Mouse (Mus musculus) ovary, postnatal 10 days (tissue): ENCODE measurements around the gene Pwwp2b.

Source experiments
- DNase-seq: peaks from one replicate; pipeline ENCODE4 v3.0.0; 2022; ENCODE audit warnings: low spot score

The Pwwp2b gene

DNA sequence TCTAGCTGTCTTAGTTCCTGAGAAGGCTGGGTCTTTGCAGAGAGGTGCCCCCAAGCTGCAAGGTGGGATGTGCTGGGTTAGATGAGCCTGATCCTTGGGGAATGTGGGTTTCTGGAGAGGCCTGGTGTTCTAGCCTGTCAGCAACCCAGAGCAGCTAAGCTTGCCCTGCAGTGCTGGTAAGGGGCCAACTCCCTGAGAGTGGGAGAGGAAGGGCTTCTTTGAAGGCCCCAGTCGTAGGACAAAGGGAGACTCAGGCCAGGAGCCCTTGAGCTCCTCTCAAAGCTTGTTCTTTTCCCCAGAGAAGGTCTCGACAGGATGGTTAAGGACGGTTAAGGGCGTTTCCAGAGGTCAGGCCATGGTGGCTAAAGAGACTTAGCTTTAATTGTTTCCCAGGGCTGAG lies 16.1 kb downstream of the Pwwp2b start:
- no peak for DNase-seq

DNA sequence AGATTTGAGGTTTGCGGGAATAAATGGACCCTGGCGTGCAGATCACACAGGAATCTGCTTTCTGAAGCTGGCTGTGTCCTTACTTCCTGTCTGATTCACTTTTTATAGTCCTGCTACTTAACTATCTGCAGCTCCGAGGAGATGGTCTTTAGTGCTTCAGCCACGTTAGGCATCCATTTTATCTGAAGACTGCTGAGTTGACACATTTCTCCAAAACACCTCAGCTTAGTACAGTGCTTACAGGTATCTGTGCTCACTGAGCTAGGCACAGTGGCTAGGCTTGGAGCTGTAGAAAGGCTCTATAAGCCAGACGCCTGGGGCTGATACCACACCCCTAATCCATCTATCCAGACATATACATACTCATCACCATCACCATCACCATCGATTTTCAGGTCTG lies 17.4 kb downstream of the Pwwp2b start:
- DNase-seq, result no peak

DNA sequence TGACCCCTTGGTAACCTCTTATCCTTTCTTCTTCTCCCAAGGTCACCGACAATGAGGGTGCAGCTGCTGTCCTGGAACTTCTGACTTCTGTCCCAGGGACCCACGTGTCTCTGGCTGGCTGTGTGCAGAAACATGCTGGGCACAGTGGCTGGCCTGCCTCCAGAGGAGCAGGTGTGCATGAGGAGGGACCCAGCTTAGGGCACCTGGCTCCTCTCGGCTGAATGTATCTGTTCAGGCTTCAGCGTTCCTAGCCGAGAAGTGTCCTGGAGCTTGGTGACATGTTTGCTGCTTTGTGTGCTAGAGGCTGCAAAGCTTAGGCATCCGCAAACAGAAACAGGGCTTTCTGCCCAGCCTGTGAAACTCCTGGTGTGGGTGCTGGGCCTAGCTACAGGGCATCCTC lies 18.1 kb downstream of the Pwwp2b start:
- no peak for DNase-seq

DNA sequence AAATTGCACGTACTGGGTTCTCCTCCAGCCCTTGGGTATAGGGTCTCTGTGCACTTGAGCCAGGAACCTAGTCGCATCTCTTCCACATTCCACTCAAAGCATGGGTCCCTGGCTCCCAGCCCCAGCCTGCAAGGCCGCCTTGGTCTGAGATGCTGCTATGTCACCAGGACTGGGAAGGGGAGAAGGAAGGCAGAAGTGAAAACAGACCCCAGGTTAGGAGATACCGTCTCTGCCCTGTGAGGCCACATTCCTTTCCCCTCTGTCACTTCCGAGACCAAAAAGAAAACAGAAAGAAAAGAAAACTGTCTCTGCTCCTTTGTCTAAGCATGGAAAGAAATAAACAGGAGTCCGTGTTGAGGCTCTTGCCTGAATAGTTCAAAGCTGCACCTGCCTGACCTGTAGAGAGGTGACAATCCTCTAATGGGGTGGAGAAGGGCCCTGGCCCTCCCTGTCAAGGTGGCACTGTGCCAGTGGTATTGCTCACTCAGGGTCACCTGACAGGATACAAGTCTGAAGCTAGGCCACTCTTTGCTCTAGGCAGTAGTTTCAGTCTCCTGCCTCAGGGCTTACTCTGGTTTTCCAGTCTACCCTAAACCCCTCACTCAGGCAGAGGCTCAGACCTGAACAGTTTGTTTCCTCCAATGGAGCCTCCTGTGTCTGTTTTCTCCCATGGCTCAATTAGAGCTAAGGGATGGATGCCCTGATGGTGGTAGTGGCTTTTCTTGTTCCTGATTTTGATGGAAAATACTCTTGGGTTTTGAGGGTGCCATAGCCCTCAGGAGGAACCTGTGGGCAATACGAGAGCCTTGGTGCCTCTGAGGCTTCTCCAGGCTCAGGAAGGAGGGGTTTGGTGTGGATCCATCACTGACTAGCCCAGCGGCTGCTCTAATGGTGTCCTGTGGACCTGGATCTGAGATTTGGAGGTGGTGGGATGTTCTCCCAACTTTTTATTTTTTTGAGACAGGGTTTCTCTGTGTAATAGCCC lies 18.9 kb downstream of the Pwwp2b start:
- no peak for DNase-seq

DNA sequence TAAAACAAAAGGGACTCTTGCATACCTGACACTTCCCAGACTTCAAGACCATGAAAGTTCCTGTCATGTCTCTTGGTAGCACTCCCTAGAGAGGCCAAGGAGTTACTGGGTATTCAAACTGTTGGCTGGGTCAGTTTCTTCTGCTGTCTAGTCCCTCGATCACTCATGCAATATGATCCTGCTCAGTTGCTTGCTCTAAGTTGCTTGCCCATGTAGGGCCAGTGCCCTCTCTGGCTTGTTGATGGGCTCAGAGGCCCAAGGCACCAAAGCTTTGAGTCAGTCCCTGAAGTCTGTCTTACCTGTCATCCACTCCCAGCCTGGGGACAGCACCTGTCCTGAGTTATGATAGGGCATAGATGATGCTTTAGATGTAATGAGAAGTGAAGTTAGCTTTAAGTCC lies 22.5 kb downstream of the Pwwp2b start:
- no peak for DNase-seq

DNA sequence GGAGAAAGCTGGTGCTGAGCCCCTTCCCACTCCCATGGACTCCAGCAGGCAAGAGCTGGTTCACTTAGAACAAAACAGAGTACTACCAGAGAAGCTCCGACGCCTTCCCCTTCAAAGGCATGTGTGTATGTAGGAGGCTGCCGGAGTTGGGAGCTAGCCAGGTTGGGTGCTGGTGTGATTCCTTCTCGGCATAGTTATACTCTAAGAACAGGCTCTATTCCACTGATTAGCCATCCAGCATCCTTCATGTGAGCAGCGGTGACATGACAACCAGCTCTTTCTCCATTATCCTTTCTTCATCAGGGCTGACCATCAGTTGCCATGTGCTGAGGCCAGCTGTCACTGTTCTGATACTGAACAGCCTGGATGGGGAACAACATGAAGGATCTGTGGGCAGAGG lies 23.6 kb downstream of the Pwwp2b start:
- DNase-seq, result no peak

DNA sequence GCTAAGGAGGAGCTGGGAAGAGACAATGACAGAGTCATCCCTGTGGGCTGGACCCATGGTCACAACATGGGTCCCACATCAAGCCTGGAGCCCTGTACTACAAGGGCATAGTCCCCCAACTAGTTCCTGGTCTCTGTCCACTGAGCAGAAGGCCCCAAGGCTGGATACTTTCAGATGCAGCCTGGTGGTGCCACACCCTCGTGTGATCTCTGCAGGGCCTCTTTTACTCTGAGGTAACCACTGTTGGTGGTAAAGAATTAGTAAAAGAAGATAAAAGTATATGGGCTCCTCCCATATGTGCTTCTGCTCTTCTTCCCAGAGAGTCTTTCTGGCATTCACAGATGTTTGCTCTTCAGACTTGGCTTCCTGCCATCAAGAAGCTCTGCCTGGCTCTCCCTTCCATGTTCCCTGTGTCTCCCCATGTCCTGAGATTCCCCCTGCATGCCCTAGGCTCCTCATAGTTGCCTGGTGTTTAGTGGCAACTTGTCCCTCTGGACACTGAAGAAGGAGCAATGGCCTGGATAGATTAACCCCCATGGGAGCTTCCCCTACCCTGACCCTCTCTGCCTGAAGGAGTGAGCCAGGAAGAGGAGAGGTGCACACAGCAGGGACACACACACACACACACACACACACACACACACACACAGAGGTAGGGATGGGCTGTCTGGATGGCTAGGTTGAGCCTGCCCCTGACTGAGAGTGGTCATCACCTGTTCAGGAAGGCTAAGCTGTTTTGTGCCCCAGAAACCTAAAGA lies 24.5 kb downstream of the Pwwp2b start:
- DNase-seq, result no peak

DNA sequence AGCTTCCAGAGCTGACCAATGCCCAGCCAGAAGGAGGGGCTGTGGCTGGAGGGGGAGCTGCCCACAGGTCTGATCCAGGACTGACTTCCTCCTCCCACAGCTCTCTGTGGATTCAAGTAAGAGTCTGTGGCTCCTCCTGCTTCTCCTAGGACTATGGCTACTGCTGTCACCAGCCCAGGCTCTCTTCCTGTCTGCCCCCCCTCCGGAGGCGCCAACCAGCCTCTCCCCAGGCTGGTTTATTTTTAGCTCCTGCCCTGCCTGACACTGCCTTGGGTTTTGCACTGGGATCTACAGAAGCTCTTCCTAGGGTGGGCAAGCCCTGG lies 25.1 kb downstream of the Pwwp2b start:
- DNase-seq, result no peak

DNA sequence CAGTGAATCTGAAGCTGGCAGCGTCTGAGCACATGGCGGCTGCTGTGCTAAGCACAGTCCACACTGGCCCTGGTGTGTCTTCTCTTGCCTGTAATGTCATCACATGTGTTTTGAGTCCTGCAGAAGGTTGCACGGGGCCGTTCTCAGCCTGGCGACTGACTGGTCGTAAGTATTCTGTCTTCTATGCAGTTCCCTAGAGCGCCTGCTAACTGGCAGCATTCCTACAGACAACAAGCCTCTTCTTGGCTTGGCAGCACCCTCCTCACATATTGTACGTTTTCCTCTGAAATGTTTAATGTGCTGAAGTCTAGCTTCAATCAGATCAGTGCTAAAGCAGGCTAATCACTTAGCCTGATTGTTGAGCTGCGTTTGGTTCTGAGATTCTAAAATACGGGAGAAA lies 27.3 kb downstream of the Pwwp2b start:
- no peak for DNase-seq

DNA sequence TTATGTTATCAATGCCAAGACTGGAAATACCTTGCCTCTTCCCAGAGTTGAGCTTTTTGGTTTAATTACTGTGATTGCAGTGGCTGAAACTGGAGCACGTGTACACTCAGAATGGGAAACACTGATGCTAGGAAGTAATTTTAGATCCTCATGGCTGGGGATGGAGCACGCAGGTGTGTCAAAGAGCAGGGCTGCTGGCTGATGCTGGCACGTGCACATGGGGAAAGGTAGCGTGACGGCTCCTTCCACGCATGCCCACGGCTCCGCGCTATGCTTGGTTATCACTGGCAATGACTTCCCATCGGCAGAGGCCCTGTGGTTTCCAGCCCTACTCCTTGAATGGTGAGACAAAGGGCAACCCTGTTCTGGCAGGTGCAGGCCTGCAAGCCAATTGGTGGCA lies 27.9 kb downstream of the Pwwp2b start:
- no peak for DNase-seq

DNA sequence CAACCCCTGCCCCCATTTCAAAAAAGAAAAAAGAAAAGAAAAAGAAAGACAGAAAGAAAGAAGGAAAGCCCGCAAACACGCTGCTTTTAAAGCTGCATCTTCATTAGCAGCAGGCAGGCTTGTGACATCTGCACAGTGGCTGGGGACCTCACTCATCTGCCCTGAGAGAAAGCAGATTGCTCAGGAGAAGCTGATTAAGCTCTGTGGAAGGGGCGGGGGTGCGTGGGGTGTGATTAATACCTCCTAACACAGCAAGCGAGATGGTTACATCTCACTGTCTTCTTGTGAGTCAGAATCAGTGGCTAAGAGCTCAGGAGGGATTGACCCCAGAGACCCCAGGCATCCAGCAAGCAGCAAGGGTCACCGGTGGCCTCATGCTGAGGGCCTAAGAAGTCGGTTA lies 29.3 kb downstream of the Pwwp2b start:
- no peak for DNase-seq

DNA sequence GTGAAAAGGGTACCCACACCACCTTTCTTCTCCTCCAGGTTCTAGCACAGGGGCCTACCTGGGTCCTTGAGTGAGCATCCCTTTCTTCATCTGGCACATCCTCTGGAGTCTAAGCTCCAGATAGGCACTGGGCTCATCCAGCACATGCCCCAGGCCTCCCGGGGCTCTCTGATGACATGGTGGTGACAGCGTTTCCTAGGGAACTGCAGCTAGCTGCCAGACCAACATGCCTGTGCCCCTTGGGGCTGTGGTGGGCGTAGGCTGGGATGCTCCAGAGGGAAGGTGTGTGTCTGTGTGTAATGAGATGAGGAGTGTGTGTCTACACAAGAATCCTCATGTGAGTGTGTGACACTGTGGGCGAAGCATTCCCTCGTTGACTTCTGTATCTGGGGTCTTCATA lies 31.3 kb downstream of the Pwwp2b start:
- DNase-seq, result no peak

DNA sequence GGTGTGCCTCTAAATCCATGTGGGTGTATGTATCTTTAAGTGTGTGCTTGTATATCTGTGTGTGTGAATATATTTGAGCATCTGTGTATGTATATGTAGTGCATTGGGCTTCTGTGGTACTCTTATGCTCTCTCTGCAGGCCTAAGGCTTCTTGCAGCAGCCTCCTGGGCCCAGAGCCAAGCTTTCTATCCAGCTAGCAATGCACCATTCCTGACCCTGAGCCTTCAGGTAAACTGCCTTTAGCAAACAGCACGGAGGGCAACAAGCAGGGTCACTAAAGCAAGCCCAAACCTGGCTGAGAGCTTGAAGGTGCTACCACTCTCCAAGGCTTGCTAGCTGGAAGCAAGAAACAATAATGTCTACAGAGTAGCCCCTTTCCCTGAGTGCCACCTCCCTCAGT lies 31.8 kb downstream of the Pwwp2b start:
- DNase-seq, result no peak

DNA sequence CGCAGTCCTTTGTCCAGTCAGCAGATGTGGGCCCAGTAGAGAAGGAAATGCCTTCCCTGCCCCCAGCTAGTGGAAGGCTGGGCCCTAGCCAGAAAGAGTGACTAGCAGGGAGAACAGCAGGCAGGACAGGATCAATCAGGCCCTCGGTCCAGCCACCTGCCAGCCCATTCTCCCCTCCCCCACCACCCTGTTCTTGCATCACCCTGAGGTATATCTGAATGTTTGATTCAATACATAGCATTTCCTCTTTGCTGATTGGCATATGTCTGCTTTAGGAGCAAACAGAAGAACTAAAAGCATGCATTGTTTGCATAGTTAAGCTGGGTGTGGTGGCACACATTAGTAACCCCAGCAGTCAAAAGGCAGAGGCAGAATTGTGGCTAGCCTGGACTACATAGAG lies 32.9 kb downstream of the Pwwp2b start:
- no peak for DNase-seq

DNA sequence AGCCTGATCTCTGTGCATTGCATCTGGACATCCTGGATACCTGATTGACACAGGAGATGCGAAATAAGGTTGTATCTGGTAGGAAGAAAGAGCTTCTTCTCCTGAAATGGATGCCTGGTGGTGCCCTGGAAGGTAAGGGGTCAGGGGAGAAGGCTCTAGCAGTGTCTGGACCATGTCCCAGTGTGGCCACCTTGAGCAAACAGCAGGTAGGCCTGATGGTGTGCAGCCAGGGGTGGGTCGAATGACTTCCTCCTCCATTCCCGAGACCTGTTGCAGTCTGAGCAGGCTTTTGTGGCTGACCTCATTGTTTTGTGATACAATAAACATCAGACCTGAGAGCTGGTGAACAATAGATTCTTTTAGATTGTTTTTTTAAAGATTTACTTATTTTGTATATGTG lies 33.8 kb downstream of the Pwwp2b start:
- no peak for DNase-seq

DNA sequence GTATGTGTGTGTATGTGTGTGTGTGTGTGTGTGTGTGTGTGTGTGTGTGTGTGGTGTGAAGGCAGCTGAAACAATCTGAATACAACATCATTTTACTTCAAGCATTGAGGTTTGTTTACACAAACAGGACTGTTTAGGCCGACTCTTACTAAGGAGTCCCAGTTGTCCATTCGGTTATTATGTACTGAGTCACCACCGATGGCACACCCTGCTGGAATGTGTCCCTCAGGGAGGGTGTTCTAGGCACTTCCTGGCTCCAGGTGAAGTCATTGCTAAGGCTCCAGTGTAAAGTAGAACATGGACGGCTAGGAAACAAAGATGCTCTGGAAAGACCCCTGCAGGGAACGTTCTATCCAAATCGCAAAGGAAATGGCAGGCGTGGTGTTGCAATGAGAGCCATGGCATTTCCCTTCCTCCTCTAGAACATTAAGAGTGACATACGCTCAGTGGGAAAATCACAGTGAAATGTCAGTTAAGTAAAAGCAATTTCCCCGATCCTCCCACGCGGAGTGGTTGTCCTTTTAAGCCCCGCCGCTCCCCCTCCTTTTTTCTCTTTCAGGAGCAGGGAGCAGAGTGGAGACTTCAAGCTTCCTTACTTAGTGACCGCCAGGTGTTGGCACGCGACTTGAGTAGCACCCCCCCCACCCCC lies 37.1 kb downstream of the Pwwp2b start:
- DNase-seq, result no peak

DNA sequence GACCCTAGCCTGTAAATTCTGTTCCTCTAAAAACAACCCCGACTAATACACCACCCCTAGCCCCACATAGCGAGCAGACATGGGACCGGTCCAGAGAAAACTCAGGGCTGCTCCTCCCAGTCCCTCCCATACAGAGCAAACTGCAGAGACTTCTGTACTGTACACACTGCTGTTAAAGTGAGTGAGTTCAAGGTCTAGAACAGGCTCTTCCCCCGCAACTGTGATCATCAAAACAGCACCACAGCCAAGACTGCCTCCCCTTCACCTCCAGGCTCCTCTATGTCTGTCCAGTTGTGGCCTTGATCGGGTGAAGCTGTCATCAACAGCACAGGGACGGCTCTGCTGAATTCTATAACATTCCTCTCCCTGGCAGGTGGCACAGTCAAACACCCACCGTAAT lies 40.3 kb downstream of the Pwwp2b start:
- DNase-seq, result no peak

DNA sequence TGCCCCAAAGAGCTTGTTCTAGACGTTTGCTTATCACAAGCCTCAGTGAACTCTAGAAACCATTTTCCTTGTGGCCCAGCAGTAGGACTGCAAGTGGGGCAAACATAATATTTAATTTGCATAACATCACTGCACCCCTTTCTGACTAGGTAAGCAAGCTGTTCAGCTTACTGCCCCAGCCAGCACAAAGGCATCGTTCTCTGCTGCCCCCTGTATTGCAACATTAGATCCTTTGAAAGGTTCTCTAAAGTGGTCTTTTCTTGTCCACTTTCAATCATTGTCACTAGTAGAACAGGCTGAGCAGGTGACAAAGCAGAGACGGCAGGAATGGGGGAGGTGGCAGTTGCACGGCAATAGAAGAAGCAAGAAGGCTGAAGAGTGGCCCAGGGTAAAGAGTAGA lies 45.1 kb downstream of the Pwwp2b start:
- DNase-seq, result no peak

DNA sequence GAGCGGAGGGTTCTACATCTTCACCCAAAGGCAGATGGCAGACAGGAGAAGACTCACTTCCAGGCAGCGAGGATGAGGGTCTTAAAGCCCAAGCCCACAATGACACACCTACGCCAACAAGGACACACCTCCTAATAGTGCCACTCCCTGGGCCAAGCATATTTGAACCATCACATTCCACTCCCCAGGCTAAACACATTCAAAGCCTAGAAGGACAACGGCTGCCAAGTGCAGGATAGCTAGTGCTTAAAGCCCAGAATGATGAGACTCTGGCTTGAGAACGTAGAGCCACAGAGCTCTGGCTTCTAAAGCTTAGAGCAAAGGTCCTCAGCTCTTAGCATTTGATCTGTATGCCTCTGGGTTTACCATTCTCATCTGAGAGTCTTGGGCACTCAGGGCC lies 45.8 kb downstream of the Pwwp2b start:
- no peak for DNase-seq

DNA sequence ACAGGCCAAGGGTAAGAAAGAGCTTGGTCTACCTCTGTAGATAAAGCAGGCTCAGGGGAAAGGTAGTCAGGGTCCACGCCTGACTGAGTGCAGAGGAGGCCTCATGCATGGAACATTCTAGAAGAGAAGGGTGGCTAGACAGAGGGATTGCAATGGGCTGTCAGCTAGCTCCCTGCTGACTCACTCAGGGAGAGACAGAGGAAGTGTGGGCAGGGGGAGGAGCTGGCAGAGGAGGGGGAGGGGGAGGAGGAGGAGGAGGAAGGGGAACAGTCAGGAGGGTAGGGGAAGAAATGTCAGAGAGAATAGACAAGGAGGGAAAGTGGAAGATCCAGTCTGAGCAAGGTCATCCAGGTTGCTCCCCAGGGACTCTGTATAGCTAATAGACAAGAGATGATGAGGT lies 47.4 kb downstream of the Pwwp2b start:
- no peak for DNase-seq

DNA sequence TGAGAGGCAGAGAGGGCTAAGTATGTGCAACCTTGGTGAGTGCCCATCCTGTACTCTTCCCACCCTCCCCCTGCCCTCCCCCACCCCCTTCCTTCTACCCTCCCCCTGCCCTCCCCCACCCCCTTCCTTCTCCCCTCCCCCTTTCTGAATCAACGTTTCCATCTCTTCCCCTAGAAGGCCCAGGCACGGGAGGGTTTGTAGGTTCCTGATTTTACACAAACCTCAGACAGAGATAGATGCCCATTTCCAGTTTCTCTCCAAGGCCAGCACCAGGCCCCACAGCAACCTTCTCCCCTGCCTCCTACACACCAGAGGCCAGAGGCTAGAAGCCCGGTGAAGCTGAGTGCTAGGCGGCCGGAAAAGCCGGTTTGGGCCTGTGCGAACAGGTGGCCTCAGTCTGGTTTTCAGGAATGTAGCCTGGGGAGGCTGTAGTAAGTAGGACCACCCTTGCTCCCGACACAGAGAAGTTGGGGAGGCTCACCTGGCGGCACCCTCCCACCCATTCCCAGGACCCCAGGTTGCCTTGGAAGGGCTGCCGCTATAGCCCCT lies 48.3 kb downstream of the Pwwp2b start:
- no peak for DNase-seq

DNA sequence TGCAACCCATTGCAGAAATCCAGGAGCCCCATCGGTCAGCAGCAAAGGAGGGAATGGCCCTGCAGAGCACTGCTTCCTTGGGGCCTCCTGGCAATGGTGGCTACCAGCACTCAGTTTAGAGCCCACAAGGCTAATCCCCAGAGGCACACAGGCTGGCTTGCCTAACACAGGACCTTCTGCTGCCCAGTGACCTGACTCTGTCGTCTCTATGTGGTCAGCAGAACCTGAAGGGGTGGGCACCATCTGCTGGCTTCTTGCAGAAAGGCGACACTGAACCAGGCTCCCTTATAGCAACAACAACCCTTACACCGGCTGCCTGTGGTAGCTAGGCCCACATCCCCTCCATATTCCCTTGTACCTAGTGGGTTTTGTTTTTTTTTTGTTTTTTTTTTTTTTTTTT lies 50.2 kb downstream of the Pwwp2b start:
- DNase-seq, result no peak

DNA sequence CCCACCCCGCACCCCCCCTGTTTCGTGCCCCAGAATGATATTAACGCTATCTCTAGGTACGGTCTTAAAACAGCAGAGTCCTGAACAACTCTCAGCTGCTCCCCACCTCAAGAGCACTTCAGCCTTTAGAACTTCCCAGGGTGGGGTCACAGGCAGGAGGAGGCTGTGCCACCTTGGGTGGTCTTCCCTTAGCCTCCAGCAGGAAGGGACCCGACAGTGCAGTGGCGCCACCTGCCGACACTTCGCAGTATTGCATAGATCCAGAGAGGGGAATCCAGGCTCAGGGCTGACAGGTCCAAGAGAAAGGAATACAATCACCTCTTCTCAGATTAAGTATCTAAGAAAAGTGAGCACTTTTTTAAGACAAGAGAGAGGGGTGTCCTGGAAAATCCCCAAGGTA lies 51.1 kb downstream of the Pwwp2b start:
- DNase-seq, result peak; percentile 92
